Mouse (Mus musculus) myocyte (in vitro differentiated cells): ENCODE results near the gene Pxylp1. TPM values are rescaled to one million over a fixed set of nuclear protein-coding genes. Genes with fewer than 3 reads are reported as not detected.

Experiments used
- H3K27me3 ChIP-seq: one replicate; pipeline ENCODE4 v1.6.1; 2011; ENCODE audit not compliant: control insufficient read depth, insufficient read depth, insufficient read length
- H3K36me3 ChIP-seq: one replicate; pipeline ENCODE4 v1.6.1; 2011; ENCODE audit not compliant: control insufficient read depth, insufficient read depth
- H3K4me2 ChIP-seq: one replicate; pipeline ENCODE4 v1.6.1; 2011; ENCODE audit warnings: low read depth, control low read depth
- H3K4me3 ChIP-seq: one replicate; pipeline ENCODE4 v1.5.1; 2011; ENCODE audit warnings: mild to moderate bottlenecking, control low read depth, moderate library complexity
- H3K79me2 ChIP-seq: one replicate; pipeline ENCODE4 v1.6.1; 2011; ENCODE audit not compliant: control insufficient read depth, insufficient read depth
- H3ac ChIP-seq: one replicate; pipeline ENCODE4 v1.6.1; 2011; ENCODE audit not compliant: control insufficient read depth, insufficient read length
- CEBPB ChIP-seq: IDR thresholded peaks from 2 replicates; pipeline ENCODE4 v1.6.1; 2011; ENCODE audit warnings: mild to moderate bottlenecking, moderate library complexity; ENCODE audit not compliant: poor library complexity, insufficient read depth, severe bottlenecking
- E2F4 ChIP-seq: IDR thresholded peaks from one replicate; pipeline ENCODE4 v1.6.1; 2011; ENCODE audit warnings: mild to moderate bottlenecking, control low read depth, moderate library complexity; ENCODE audit not compliant: insufficient read depth
- MAX ChIP-seq: IDR thresholded peaks from one replicate; pipeline ENCODE4 v1.6.1; 2011; ENCODE audit warnings: low read depth, mild to moderate bottlenecking, control low read depth
- MYOD1 ChIP-seq, 3 experiments: IDR thresholded peaks; one replicate each; pipeline ENCODE4 v1.6.1; 2011; ENCODE audit warnings: control low read depth in 2 of 3, low read depth in 2 of 3, mild to moderate bottlenecking in 2 of 3, moderate library complexity in 1 of 3; ENCODE audit not compliant: insufficient read length in 2 of 3, control insufficient read depth in 1 of 3
- MYOG ChIP-seq, 3 experiments: IDR thresholded peaks; one replicate each; pipeline ENCODE4 v1.6.1; 2011; ENCODE audit warnings: control low read depth in 2 of 3, low read depth in 2 of 3, mild to moderate bottlenecking in 2 of 3; ENCODE audit not compliant: insufficient read length in 2 of 3, control insufficient read depth in 1 of 3, insufficient read depth in 1 of 3
- POLR2A ChIP-seq: IDR thresholded peaks from one replicate; pipeline ENCODE4 v1.6.1; 2011; ENCODE audit warnings: low read depth, mild to moderate bottlenecking, control low read depth, moderate library complexity; ENCODE audit not compliant: insufficient read length
- POLR2AphosphoS2 ChIP-seq: IDR thresholded peaks from one replicate; pipeline ENCODE4 v1.6.1; 2011; ENCODE audit warnings: low read depth, control low read depth; ENCODE audit not compliant: insufficient read length
- REST ChIP-seq: IDR thresholded peaks from one replicate; pipeline ENCODE4 v1.6.1; 2011; ENCODE audit warnings: mild to moderate bottlenecking, control low read depth, moderate library complexity; ENCODE audit not compliant: insufficient read depth, insufficient read length
- SRF ChIP-seq: IDR thresholded peaks from one replicate; pipeline ENCODE4 v1.6.1; 2011; ENCODE audit warnings: low read depth; ENCODE audit not compliant: control insufficient read depth, insufficient read length
- TCF12 ChIP-seq: IDR thresholded peaks from one replicate; pipeline ENCODE4 v1.6.1; 2011; ENCODE audit warnings: mild to moderate bottlenecking, control low read depth; ENCODE audit not compliant: poor library complexity, insufficient read depth, severe bottlenecking
- TCF3 ChIP-seq: IDR thresholded peaks from one replicate; pipeline ENCODE4 v1.6.1; 2011; ENCODE audit warnings: low read depth, control low read depth; ENCODE audit not compliant: insufficient read length
- USF1 ChIP-seq: IDR thresholded peaks from one replicate; pipeline ENCODE4 v1.6.1; 2011; ENCODE audit warnings: low read depth, mild to moderate bottlenecking, control low read depth, moderate library complexity
- polyA plus RNA-seq: library from polyadenylated mRNA; unstranded; fragments of >200 nt; fragmentation: generic; extraction: Trizol; gene quantifications from one replicate; pipeline ENCODE4 v1.2.1, GENCODE M21; 2012; ENCODE audit warnings: missing spikeins

Gene Pxylp1
- polyA plus RNA-seq, 1 experiment: 3.1 TPM

DNA sequence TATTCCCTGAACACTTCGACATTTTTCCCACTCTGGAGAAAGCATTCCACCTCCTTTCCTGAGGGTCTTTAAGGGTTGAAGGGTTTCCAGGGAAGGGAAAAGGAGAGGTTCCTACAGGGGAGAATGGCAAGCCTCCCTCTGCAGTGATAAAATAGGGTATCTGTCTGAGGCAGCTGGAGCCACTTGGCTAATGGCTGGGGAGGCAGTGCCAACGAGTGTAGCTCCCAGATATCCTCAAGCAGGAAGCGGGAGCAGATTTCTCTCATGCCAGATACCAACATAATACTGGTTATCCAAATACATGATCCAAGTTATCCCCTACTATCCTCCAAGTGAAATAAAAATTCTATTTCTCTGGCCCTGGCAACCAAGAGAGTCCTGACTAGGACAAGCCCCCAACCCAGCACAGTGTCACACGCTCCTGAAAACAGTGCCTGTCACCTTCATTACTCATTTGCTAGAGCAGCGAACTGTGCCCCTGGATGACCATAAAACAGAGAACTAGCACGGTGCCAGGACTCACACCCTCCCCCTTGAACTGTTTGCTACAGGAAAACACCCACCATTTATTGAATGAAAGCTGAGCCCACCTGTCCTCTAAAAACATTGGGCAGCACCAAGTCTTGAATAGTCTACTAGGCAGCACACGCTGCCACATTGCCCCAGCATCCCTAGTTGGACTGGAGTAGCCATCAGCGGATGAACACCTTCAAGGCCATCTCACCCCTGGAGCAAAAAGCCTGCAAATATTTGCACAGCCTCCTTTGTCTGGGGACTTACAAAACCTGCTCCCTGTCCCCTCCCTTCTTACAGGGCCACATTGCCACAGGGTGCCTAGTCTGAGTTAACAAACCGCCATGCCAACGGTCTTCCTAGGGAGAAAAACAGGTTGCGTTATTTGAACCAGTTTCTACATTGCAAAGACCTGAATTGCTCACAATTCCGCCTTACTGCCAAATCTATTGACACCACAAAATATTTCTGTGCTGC lies 833 bp downstream of the Pxylp1 start:
- Histone ChIP-seq H3K79me2 (no peaks in the 10 kb centered on the region), H3ac (no peak overlapping the region), H3K4me2 (no peak overlapping the region), H3K4me3 (no peak overlapping the region), H3K36me3 (no peaks in the 10 kb centered on the region), H3K27me3 (no peaks in the 10 kb centered on the region)
- no peak for TF ChIP-seq POLR2A

DNA sequence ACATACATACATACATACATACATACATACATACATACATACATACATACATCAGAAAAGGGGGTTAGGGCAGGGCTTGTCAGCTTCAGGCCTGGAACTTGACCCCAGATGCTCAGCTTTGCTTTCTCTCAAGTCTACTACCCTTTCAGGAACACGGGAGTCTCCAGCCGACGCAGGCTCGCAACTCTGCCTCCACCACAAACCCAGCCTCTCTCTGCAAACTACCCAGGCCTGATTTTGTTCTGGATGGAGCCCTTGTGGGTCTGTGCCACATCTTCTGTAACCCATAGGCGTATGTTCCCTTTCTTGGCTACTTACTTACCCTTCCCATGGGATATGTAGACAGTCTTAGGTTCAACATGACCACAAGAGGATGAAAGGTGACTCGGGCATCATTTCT lies 1.7 kb downstream of the Pxylp1 start:
- no peaks in the 10 kb centered on the region for H3K27me3 ChIP-seq
- no peaks in the 10 kb centered on the region for H3K79me2 ChIP-seq
- no peak overlapping the region for H3K4me2 ChIP-seq
- TF ChIP-seq E2F4 (no peak), MYOG (IDR thresholded peaks at IDR 0.05; ENCODE audit: control insufficient read depth in 1 of 3, insufficient read depth in 1 of 3, insufficient read length in 2 of 3, low read depth in 2 of 3) (no peak), POLR2A (no peak), TCF3 (no peak), CEBPB (no peak), MAX (no peak), SRF (no peak), MYOD1 (IDR thresholded peaks at IDR 0.05; ENCODE audit: control insufficient read depth in 1 of 3, insufficient read length in 2 of 3, low read depth in 2 of 3) (no peak), USF1 (no peak), REST (no peak), POLR2AphosphoS2 (no peak), TCF12 (no peak)
- no peak overlapping the region for H3ac ChIP-seq
- no peak overlapping the region for H3K4me3 ChIP-seq
- H3K36me3 ChIP-seq: no peaks in the 10 kb centered on the region

DNA sequence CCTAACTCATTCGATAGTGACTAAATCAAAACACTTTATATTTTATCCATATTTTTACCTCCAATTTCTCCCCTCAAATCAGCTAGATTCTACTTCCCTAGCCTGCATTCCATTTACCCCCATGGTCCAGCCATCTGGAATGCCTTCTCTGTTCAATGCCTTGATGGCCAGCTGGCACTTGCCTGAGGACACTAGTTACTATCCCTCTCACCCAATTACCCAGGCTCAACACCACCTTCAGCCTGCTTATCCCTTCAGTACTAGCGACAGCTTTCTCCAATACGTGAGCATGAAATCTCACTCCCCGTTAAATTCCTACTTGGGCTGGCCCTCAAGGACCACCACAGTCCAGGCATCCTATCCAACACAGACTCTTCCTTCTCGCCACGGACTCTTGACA lies 2.2 kb downstream of the Pxylp1 start:
- Histone ChIP-seq H3K79me2 (no peaks in the 10 kb centered on the region), H3K4me2 (no peak overlapping the region), H3K27me3 (no peaks in the 10 kb centered on the region), H3K4me3 (peak overlapping the region; percentile 34), H3K36me3 (no peaks in the 10 kb centered on the region), H3ac (peak overlapping the region; percentile 78)
- TF ChIP-seq SRF: no peak
- no peak for TF ChIP-seq MAX
- no peak for TF ChIP-seq USF1
- no peak for TF ChIP-seq REST
- TF ChIP-seq CEBPB: no peak
- no peak for TF ChIP-seq MYOD1 (IDR thresholded peaks at IDR 0.05; ENCODE audit: control insufficient read depth in 1 of 3, insufficient read length in 2 of 3, low read depth in 2 of 3)
- TF ChIP-seq MYOG (IDR thresholded peaks at IDR 0.05; ENCODE audit: control insufficient read depth in 1 of 3, insufficient read depth in 1 of 3, insufficient read length in 2 of 3, low read depth in 2 of 3): no peak
- no peak for TF ChIP-seq TCF3
- no peak for TF ChIP-seq E2F4
- TF ChIP-seq POLR2AphosphoS2: no peak
- no peak for TF ChIP-seq TCF12
- no peak for TF ChIP-seq POLR2A

DNA sequence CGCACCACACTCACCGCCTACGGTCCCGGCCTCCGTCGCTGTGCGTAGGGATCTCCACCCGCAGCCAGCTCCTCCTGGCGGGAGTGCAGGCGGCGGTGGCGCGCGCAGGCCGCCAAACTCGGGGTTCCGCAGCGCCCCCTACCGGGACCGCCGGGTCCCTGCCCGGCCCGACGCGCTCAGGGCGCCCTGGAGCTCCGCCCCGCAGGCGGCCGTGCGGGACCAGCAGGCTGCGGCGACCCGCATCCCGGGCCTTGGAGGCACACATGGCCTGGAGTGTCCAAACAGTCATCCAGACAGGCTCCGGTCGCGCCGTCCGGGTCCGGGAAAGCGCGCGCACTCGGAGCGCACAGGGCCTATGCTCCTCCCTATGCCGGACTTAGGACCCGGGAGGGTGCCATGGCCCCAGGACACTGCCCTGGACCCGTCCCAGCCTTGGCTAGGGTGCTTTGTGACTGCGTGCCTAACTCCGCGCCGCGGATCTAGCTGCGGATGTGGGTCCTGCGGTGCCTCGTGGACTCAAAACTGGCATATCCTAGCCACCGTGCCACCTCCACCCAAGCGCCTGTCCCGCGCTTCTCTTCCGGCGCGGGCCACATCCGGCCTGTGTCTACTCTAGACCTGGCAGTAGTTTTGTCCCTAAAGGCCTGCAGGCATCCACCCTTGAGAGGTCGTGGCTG lies 3.0 kb downstream of the Pxylp1 start:
- TF ChIP-seq USF1: no peak
- peak in 1 of 3 experiments; percentile 8 for TF ChIP-seq MYOG (IDR thresholded peaks at IDR 0.05; ENCODE audit: control insufficient read depth in 1 of 3, insufficient read depth in 1 of 3, insufficient read length in 2 of 3, low read depth in 2 of 3)
- peak; percentile 77 for TF ChIP-seq POLR2AphosphoS2
- TF ChIP-seq REST: no peak
- TF ChIP-seq CEBPB: no peak
- TF ChIP-seq POLR2A: peak; percentile 85
- no peak for TF ChIP-seq TCF12
- no peak for TF ChIP-seq SRF
- TF ChIP-seq E2F4: peak; percentile 36
- no peak for TF ChIP-seq TCF3
- TF ChIP-seq MAX: no peak
- peak in 1 of 3 experiments; percentile 23 for TF ChIP-seq MYOD1 (IDR thresholded peaks at IDR 0.05; ENCODE audit: control insufficient read depth in 1 of 3, insufficient read length in 2 of 3, low read depth in 2 of 3)
- Histone ChIP-seq H3ac (peak overlapping the region; percentile 78), H3K27me3 (no peaks in the 10 kb centered on the region), H3K4me2 (peak overlapping the region; percentile 78), H3K4me3 (peak overlapping the region; percentile 34), H3K36me3 (no peaks in the 10 kb centered on the region), H3K79me2 (no peaks in the 10 kb centered on the region)
